Mouse (Mus musculus): Measurements from ENCODE around the gene Phf23.
"Not testable (repeated sequence)": the region's sequence is repeated elsewhere in the genome, so short reads cannot be mapped to it uniquely, and the experiment has no call there.

The Phf23 gene

GRCm38 (mm10) chr11:70001159-70001558 lies 5.6 kb downstream of the Phf23 start:
- Histone ChIP-seq H3K27me3 (ENCODE audit: control insufficient read depth, insufficient read depth, low read length, poor library complexity, severe bottlenecking) (no peaks in the 10 kb centered on the region), H3K36me3 (ENCODE audit: control insufficient read depth, insufficient read depth, low read length, poor library complexity, severe bottlenecking) (peaks cover 10% of the 10 kb centered on the region)
- DNase-seq (ENCODE audit: low read depth, low spot score), result no peak

- H3K27me3 ChIP-seq (ENCODE audit: control insufficient read depth, insufficient read depth, low read length, poor library complexity, severe bottlenecking), result no peaks in the 10 kb centered on the region
- H3K36me3 ChIP-seq (ENCODE audit: control insufficient read depth, insufficient read depth, low read length, poor library complexity, severe bottlenecking), result peaks cover 12% of the 10 kb centered on the region
- DNase-seq (ENCODE audit: low read depth, low spot score), result peak; percentile 78
Observed at GRCm38 (mm10) chr11:70001865-70002264, 6.3 kb downstream of the Phf23 start.

- no peak for DNase-seq (ENCODE audit: low read depth, low spot score)
- no peaks in the 10 kb centered on the region for H3K27me3 ChIP-seq (ENCODE audit: control insufficient read depth, insufficient read depth, low read length, poor library complexity, severe bottlenecking)
- peaks cover 12% of the 10 kb centered on the region for H3K36me3 ChIP-seq (ENCODE audit: control insufficient read depth, insufficient read depth, low read length, poor library complexity, severe bottlenecking)
Observed at GRCm38 (mm10) chr11:70002471-70002870, 6.9 kb downstream of the Phf23 start.

GRCm38 (mm10) chr11:70005521-70005920 lies 9.9 kb downstream of the Phf23 start:
- DNase-seq (ENCODE audit: low read depth, low spot score), result peak; percentile 66
- peaks cover 15% of the 10 kb centered on the region for H3K36me3 ChIP-seq (ENCODE audit: control insufficient read depth, insufficient read depth, low read length, poor library complexity, severe bottlenecking)
- no peaks in the 10 kb centered on the region for H3K27me3 ChIP-seq (ENCODE audit: control insufficient read depth, insufficient read depth, low read length, poor library complexity, severe bottlenecking)

- H3K36me3 ChIP-seq (ENCODE audit: control insufficient read depth, insufficient read depth, low read length, poor library complexity, severe bottlenecking), result peaks cover 18% of the 10 kb centered on the region
- H3K27me3 ChIP-seq (ENCODE audit: control insufficient read depth, insufficient read depth, low read length, poor library complexity, severe bottlenecking), result no peaks in the 10 kb centered on the region
- no peak for DNase-seq (ENCODE audit: low read depth, low spot score)
Observed at GRCm38 (mm10) chr11:70010033-70010432, 14.5 kb downstream of the Phf23 start.

- DNase-seq (ENCODE audit: low read depth, low spot score), result no peak
Observed at GRCm38 (mm10) chr11:70010548-70010947, 15.0 kb downstream of the Phf23 start.

GRCm38 (mm10) chr11:70010961-70011360 lies 15.4 kb downstream of the Phf23 start:
- H3K27me3 ChIP-seq (ENCODE audit: control insufficient read depth, insufficient read depth, low read length, poor library complexity, severe bottlenecking), result no peaks in the 10 kb centered on the region
- peaks cover 18% of the 10 kb centered on the region for H3K36me3 ChIP-seq (ENCODE audit: control insufficient read depth, insufficient read depth, low read length, poor library complexity, severe bottlenecking)
- no peak for DNase-seq (ENCODE audit: low read depth, low spot score)

More at GRCm38 (mm10) chr11:70010548-70010947, 15.0 kb downstream of the Phf23 start:
- peaks cover 18% of the 10 kb centered on the region for H3K36me3 ChIP-seq (ENCODE audit: control insufficient read depth, insufficient read depth, low read length, poor library complexity, severe bottlenecking)
- H3K27me3 ChIP-seq (ENCODE audit: control insufficient read depth, insufficient read depth, low read length, poor library complexity, severe bottlenecking), result no peaks in the 10 kb centered on the region

GRCm38 (mm10) chr11:70012931-70013330 lies 17.4 kb downstream of the Phf23 start:
- DNase-seq (ENCODE audit: low read depth, low spot score), result no peak
- Histone ChIP-seq H3K27me3 (ENCODE audit: control insufficient read depth, insufficient read depth, low read length, poor library complexity, severe bottlenecking) (no peaks in the 10 kb centered on the region), H3K36me3 (ENCODE audit: control insufficient read depth, insufficient read depth, low read length, poor library complexity, severe bottlenecking) (peaks cover 15% of the 10 kb centered on the region)

GRCm38 (mm10) chr11:70013408-70013807 lies 17.8 kb downstream of the Phf23 start:
- no peaks in the 10 kb centered on the region for H3K27me3 ChIP-seq (ENCODE audit: control insufficient read depth, insufficient read depth, low read length, poor library complexity, severe bottlenecking)
- H3K36me3 ChIP-seq (ENCODE audit: control insufficient read depth, insufficient read depth, low read length, poor library complexity, severe bottlenecking), result peaks cover 15% of the 10 kb centered on the region
- no peak for DNase-seq (ENCODE audit: low read depth, low spot score)

GRCm38 (mm10) chr11:70014051-70014450 lies 18.5 kb downstream of the Phf23 start:
- no peak for DNase-seq (ENCODE audit: low read depth, low spot score)
- H3K27me3 ChIP-seq (ENCODE audit: control insufficient read depth, insufficient read depth, low read length, poor library complexity, severe bottlenecking), result no peaks in the 10 kb centered on the region
- H3K36me3 ChIP-seq (ENCODE audit: control insufficient read depth, insufficient read depth, low read length, poor library complexity, severe bottlenecking), result peaks cover 12% of the 10 kb centered on the region

- H3K36me3 ChIP-seq (ENCODE audit: control insufficient read depth, insufficient read depth, low read length, poor library complexity, severe bottlenecking), result peaks cover 5% of the 10 kb centered on the region; the same call in 1 of the 2 replicates
- H3K27me3 ChIP-seq (ENCODE audit: control insufficient read depth, insufficient read depth, low read length, poor library complexity, severe bottlenecking), result no peaks in the 10 kb centered on the region
- peak; percentile 84 for DNase-seq (ENCODE audit: low read depth, low spot score)
Observed at GRCm38 (mm10) chr11:70014880-70015558, 19.4 kb downstream of the Phf23 start, which contains the start of gene Acadvl. Acadvl (minus strand) TSS chr11:70015411.

- no peak for DNase-seq (ENCODE audit: low read depth, low spot score)
- no peaks in the 10 kb centered on the region for H3K27me3 ChIP-seq (ENCODE audit: control insufficient read depth, insufficient read depth, low read length, poor library complexity, severe bottlenecking)
- H3K36me3 ChIP-seq (ENCODE audit: control insufficient read depth, insufficient read depth, low read length, poor library complexity, severe bottlenecking), result peaks cover under 1% of the 10 kb centered on the region; the same call in 1 of the 2 replicates
Observed at GRCm38 (mm10) chr11:70015677-70016076, 20.1 kb downstream of the Phf23 start.

- not testable (repeated sequence) for H3K27me3 ChIP-seq (ENCODE audit: control insufficient read depth, insufficient read depth, low read length, poor library complexity, severe bottlenecking); H3K36me3 ChIP-seq (ENCODE audit: control insufficient read depth, insufficient read depth, low read length, poor library complexity, severe bottlenecking); DNase-seq (ENCODE audit: low read depth, low spot score)
Observed at GRCm38 (mm10) chr11:70016177-70016576, 20.6 kb downstream of the Phf23 start.

- no peak for DNase-seq (ENCODE audit: low read depth, low spot score)
- no peaks in the 10 kb centered on the region; the same call in 1 of the 2 replicates for H3K36me3 ChIP-seq (ENCODE audit: control insufficient read depth, insufficient read depth, low read length, poor library complexity, severe bottlenecking)
- H3K27me3 ChIP-seq (ENCODE audit: control insufficient read depth, insufficient read depth, low read length, poor library complexity, severe bottlenecking), result no peaks in the 10 kb centered on the region
Observed at GRCm38 (mm10) chr11:70016669-70017068, 21.1 kb downstream of the Phf23 start, which contains the start of gene Dlg4. Dlg4 (plus strand) TSS chr11:70016942.

- no peaks in the 10 kb centered on the region; the same call in 1 of the 2 replicates for H3K36me3 ChIP-seq (ENCODE audit: control insufficient read depth, insufficient read depth, low read length, poor library complexity, severe bottlenecking)
- DNase-seq (ENCODE audit: low read depth, low spot score), result no peak
- H3K27me3 ChIP-seq (ENCODE audit: control insufficient read depth, insufficient read depth, low read length, poor library complexity, severe bottlenecking), result no peaks in the 10 kb centered on the region
Observed at GRCm38 (mm10) chr11:70017199-70017767, 21.7 kb downstream of the Phf23 start.

Measured in splenic B cell, adult 2 months (primary cell).